Mouse (Mus musculus) neutrophil, adult 5-6 weeks (primary cell): ENCODE measurements around the gene Syn3. TPM values are rescaled to one million over a fixed set of nuclear protein-coding genes. Genes with fewer than 3 reads are reported as not detected.
"Not testable (repeated sequence)": the region's sequence is repeated elsewhere in the genome, so short reads cannot be mapped to it uniquely, and the experiment has no call there.

Experiments used
- ATAC-seq: fragments of 151-379, 151-347 bp; 2 replicates; pipeline ENCODE4 v1.8.0; 2017; ENCODE audit warnings: mild to moderate bottlenecking, moderate TSS enrichment; ENCODE audit not compliant: insufficient number of reproducible peaks, poor library complexity, low FRiP score, severe bottlenecking; ENCODE audit errors: extremely low read depth
- total RNA-seq: library from RNA; stranded (forward); fragments of 200-1000 nt; gene quantifications from 2 replicates; pipeline ENCODE4 v1.2.3, GENCODE M21; 2017

The Syn3 gene
- total RNA-seq, 1 experiment from 2014 or later: not detected

DNA sequence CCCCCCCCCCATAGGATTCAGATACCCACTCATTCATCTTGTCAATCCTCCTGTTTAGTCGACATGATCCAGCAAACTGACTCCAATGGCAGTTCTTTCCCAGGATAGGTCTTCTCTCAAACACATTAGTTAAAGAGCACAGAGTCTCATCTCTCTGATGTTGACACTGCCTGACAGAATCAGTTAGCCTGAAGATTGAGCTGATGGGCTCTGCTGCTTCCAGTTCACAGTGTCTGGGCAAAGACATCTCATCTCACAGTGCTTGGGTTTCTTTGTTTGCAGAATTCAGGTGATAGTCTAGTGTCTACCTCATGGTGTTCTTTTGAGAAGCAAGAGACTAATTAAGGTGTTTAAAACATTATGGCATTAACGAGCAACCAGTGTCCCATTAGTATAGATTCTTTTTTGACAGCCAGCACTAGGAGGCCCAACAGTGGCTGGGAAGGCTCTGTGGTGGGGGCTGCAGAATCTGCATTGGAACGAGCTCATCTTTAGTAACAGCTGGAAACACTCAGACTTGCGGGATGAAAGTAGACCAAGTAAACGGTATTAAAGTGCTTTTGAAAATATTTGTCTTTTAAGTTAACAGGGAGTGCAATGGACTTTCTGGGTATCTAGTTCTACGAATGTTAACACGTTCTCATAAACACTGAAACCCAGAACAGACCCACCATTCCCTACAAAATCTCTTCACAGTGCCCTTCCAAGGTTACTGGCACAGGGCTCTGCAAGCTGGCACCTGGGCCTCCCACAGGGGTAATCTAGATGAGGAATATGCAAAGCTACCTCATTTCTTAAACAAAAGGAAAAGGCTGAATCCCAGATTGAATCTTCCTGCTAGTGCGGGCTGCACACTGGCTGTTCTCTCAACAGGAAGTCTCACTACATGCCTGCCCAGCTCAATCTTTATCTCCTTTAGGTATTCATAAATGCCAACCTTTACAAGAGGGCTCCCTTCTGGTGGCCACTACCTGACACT lies 24.2 kb downstream of the Syn3 start:
- ATAC-seq: no peak

DNA sequence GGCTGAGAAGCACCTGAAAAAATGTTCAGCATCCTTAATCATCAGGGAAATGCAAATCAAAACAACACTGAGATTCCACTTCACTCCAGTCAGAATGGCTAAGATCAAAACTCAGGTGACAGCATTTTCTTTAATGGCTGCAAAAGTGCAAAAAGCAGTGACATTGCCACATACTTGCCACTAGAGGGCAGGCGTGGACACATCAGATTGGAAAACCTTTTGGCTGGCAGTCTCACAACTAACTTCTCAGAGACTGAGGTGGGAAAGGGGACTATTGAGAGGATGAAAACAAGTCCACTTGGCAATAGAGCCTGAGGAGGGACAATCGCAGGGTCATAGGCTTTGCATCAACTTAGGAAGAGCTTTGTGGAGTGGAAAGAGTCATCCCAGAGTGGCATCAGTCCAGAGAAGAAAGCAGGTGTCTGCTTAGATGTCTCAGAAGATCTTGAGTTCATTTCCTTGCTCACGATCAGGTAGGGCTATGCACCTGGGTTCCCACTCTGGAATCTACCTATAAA lies 25.0 kb downstream of the Syn3 start:
- no peak for ATAC-seq

DNA sequence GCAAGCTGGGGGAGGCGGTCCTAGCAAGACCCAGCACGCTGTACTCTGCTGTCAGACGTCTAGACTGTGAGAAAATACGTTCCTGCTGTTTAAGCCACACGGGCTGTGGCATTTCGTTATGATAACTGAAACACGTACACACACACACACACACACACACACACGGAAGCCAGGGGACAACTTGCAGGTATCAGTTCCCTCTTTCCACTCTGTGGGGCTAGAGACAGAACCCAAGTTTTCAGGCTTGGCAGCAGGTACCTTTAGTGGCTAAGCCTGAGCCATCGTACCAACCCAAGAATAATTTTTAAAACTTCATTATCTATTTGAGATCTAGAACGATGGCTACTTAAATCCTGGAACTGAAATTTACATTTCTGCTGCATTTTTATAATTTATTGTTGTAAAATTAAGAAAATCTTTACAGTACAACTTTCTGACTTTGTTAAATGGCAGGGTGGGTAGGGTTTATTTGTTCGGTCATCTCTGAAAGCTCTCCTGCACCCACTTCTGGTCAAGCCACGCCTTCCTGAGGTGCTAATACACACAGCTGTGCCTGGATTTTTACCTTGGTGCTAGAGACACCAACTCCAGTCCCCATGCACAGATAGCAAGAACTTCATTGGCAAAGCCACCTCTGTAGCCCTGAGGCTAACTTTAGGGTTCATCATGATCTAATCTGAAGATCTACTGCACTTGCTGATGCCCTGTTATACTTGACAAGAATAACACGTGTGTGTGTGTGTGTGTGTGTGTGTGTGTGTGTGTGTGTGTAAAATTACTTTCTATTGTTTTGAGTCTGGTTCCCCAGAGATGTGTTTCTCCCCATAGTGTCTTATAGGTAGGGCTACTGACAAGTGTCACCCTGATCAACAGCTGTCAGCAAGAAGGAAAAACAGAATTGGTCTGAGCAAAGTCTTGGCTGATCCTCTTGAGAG lies 29.8 kb downstream of the Syn3 start:
- no peak for ATAC-seq

DNA sequence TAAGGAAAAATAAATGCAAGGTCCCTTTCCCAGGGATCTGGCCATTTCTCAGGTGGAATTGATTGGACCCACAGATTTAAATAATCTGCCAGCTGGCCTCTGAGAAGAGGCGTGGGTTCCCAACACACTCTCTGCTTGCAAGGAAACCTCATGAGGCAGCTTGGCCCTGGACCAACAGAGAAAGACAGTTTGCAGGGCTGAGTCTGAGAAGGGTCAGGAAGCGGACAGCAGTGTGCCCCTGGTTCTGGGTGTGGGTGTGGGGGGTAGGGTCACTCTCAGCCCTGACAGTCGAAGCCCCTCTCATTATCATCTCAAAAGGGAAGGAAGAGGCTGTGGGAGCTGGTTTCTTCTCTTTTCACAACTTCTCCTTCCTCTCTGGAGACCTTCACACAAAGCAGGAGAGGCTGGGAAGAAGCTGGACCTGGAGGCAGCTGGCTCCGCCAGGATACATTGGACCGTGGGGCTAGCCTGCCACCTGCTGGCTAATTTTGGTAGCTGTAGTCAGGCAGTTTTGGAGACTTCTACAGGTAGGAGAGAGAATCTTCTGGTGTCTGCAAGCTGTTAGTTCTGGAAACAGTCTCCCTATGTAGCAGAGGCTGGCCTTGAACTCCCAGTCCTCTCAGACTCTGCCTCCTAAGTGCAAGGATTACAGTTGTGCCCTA lies 35.0 kb downstream of the Syn3 start:
- ATAC-seq: no peak

DNA sequence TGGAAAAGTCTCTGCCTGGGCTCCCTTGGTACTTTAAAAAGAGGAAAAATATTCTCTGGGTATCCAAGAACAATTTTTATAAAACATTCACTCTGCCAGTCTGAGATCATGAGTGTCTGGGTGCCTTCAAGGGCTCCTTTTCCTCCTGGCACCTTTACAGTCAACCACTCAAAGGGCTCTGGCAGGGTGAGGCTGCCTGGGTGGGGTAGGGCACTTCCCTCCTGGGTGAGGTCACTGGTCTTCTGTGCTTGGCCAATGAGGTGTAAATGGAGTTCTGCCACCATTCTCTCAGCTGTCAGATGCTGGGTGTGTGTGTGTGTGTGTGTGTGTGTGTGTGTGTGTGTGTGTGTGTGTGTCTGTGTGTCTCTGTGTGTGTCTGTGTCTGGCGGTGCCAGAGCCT lies 39.1 kb downstream of the Syn3 start:
- no peak for ATAC-seq

DNA sequence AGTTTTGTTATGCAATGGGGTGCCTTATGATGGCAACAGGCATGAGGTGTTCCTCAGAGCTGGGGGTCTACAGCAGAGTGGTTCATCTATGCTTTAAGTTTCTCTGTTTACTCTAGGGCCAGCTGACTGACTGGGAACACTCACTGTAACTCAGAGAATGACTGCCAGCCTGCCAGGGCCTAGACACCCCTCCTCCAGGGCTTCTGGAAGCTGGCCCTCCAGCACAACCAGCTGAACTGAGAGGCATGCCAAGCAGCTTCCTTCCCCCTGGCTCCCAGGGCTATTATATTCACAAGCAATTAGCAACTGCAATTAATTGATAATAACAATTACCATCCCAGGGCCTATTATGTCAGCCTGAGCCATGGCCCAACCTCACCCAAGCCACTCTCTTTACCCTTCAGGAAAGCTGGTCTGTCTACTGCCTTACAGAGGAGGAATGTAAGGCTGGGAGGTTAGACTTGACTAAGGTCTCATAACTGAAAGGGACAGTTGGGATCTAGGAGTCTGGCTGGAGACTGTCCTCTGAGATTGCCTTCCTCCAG lies 41.0 kb downstream of the Syn3 start:
- ATAC-seq: no peak

DNA sequence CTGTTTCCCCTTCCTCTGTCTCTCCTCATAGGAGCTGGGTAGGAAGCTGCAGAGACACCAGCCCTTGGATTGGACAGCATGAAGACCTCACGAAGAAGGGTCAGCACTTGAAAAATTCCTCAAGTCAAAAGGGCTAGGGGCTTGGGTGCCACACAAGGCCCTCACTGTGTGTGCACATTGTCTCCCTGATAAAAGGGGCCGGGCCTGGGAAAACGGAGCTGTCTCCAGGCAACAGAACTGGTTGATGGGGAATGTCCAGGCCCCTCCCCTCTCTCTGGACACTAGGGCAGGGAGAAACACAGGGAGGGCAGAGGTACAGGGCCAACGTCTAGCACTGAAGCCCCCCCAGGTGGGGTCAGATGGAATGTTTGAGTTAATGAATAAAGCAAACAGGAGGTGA lies 41.5 kb downstream of the Syn3 start:
- ATAC-seq: no peak

DNA sequence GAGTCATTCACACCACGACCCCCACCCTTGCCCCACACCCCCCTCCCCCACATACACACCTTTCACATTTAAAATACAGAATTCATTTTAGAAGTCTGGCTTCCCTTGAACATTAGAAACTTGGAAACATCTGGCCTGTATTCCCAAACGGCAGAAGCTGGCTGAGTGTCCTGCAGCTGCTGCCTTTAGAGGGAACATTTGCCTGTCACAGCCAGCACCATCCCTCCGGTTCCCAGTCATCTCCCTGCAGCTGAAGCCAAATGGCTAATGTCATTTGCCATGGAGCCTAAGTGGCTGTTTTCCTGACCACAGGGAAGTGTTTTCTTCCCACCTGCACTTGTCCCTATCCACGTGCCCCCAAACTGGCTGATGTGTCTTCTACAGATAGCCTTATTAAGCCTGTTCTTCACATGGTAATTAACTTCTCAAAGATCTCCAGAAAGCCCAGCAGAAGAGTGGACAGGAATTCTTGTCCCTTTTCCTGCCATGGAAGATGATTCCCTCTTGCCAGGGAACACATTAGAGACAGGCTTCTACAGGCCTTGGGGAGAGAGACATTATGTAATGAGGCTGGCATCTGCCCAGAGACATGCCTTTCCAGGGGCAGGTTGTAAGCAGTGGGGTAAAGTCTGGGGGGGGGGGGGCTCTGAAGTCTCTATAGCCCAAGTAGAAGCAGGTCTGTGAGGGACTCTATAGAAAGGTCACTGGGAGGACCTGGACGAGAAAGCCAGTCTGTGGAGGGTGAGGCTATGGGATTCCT lies 43.2 kb downstream of the Syn3 start:
- no peak for ATAC-seq

DNA sequence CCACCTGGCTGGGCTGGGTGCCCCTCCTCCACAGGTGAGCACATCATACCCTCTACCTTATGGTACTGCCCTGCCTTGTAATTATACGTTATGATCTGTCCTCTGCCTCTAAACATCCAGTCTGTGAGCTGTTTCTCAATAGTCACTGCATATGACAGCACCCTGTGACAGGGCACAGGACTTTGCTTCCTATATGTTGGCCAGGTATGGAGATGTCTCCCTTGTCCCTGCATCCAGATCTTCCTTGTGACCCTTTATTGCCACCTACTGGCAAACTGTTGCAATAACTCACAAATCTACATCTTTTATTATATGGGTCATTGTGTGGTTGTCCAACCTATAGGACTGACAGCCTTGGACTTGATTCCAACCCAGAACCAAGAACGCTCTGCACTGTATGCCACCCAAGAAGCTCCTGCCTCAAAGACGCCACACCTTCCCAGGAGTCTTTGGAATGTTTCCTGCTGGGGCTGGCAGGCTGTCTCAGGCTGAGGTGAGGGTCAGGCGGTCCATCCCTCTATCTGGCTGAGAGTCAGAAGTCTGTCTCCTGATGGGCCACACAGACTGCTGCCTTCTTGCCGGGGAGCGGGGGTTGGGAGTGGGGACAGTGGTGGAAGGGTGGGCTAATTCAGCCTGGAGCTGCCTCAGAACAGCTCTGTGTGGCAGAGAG lies 46.2 kb downstream of the Syn3 start:
- ATAC-seq: no peak

DNA sequence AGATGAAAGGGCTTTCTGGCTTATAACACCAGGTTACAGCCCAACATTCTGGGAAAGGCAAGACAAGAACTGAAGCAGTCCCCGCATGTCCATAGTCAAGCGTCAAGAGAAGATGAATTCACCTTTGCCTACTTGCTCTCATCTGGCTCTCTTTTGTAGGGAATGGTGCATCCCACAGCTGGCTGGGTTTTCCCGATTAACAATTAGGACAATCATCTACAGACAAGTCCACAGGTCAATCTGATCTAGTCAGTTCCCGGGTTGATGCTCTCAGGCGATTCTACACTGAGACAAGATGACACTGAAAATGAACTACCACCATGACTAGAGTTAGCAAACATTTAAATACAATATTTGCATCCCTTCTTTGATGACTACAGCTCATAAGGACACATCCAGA lies 47.4 kb downstream of the Syn3 start:
- no peak for ATAC-seq

DNA sequence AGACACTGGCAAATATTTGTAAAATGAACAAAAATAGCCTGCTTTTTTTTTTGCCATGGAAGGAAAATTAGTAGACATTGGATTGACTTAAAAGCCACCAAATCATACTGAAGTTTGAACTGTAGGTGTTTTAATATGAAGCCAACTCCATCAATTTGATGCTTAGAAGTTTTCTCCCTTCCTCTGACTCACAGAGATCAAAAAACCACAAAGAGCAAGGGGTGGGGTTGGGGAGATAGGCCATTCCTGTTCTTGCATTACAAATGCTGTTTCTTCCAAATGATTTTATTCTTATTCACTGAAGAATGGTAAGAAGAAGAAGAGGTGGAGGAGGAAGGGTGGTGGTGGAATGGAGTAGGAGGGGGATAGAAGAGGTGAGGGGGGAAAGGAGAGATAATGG lies 52.0 kb downstream of the Syn3 start:
- ATAC-seq: no peak

DNA sequence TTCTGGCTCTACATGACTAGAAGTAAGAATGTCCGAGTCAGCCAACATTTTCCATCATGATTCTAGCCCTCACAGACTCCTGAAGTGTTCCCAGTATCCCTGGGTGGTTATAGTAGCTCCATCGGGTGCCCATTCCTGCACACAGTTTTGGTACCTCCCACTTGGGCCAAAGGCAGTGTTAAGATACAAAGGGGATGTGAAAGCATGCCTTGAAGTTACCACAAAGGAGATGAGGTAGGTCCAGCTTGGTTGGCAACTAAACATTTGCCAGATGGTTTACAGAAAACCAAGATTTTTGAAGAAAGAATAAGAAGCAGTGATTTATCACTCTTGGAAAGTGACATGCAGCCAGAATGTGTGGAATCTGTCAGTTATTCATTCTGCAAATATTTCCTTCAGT lies 53.5 kb downstream of the Syn3 start:
- ATAC-seq: no peak

DNA sequence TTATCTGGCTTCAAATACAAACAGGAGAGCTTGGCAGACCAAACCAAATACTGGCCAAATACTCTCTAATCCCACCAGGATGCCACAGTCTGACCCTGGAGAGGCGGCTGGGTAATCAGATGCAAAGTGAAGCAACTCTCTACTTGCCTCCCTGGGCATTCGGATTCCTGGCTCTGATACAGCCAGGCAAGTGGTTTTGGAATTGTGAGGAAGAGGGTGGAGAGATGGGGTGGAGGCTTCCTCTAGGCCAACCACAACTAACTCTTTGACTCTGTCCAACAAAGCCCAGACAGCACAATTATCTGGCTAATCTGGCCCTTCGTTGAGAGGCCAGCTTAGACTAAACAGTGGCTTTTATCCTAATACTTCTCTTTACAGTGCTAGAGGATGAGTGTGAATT lies 54.0 kb downstream of the Syn3 start:
- ATAC-seq: no peak

DNA sequence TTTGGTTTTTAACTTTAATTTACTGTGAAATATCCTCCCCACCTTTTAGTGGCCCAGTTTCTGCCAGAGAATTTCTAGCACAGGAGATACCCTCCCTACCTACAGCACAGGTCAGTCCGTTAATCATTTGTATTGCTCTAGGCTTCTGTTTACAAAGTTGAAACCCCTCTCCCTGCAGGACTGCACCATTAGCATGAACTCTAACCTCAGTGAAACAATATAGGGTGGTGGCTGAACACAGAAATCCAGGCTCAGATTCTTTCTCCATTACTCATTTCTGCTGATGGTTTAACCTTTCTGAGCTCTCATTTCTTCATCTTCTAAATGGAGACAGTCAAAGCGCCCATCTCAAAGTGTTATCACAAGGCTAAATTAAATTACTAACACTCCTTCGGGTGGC lies 56.9 kb downstream of the Syn3 start:
- ATAC-seq: no peak

DNA sequence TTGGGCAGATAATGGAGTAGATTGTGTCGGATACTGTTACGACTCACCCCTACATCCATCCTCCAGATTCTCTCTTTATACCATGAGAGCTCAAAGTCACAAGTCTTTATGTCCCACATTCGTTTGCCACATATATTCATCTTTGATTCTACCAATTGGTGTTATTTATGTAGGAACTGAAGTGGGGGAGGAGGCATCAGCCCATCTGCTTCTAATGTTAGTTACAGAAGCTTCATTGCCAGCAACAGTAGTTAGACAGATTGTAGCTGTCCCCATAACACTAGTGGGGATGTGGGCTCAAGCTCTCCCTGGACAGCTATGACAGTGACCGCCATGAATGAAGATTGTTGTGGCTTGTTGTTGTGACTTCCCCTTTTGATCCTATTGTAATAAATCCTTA lies 59.1 kb downstream of the Syn3 start:
- ATAC-seq: no peak

DNA sequence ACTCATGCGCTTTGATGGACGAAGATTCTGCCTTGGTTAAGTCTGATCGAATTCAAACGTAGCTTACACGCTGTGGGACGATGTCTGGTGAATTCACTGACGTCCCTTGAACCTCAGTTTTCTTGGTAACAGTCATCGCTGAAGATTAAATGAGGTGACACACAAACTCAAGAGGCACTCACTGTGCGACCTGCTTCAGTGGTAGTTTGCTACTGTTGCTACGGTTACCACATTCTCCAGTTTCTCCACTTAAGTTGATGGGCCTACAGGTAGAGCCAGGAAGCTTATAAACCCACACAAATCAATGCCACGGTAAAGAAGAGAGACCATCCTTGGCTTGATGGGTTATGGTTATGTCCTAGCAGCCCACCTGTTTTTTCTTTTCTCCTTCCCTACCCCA lies 61.4 kb downstream of the Syn3 start:
- no peak for ATAC-seq

DNA sequence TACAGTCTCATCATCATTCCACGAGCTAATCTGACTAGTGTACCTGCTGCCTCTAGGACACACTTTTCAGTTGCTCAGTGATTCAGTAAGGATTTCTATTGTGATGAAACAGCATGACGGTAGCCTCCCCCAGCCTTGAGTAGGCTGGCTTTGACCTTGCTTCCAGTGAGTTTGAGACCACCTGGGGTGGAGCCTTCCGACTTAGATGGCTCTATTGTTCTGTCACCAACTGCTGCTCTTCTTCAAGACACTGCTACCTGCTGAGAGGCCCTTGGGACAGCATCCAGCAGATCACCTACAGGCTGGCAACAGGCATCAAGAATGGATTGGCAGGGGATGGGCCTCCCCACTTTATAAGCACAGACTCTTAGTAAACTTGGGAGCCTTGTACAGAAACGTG lies 63.7 kb downstream of the Syn3 start:
- not testable (repeated sequence) for ATAC-seq

DNA sequence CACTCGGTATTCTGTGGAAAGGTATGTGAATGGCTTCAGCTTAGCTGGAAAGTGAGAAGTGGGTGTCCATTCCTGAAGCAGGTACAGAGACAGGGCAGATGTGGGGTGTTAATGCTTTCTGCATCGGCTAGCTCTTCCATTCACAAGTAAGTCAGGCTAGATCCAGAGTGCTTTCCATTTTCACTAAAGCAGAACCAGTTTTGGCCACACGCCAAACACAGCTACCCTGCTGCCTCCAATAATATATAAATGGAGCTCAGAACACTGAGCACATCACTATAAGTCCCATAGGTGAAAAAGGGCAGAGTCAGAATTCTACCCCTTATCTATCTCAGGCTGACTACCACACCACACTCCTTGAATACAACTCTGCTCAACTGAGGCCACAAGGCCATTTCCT lies 69.0 kb downstream of the Syn3 start:
- ATAC-seq: no peak
